In the genomic region with DNA sequence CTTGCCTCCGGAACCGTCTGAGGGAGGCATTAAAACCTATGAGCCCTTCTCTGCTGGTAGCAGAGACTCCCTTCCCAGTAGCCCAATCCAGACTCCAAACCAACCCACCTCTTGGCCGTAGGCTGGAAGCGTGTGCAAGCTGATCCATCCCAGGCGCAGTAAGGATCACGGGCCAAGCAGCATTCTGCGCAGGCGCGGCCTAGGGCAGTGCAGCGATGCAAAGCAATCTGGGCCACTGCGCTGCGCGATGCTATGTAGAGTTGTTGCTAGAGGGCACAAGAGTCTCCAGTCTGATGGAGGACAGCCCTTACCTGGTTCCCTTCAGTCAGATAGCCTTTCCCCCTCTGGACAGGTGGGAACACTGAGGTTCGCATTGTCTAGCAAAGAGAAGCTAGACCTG, we compare ENCODE assay signal across 12 mouse cellular contexts. TPM values are rescaled to one million over a fixed set of nuclear protein-coding genes. Genes with fewer than 3 reads are reported as not detected.
DNase-seq lines count a peak whose midpoint lies in the region; ATAC-seq and TF ChIP-seq lines count a peak whose summit lies in the region.
"Had no signal": no experiment of that assay in that cellular context is flagged by ENCODE, and none has a peak within 500 bp of the region (broad histone marks: within the 10 kb centered on the region; RNA-seq: fewer than 3 reads in every experiment).

No protein-coding gene starts in this region.

- DNase-seq in gastrocnemius, postnatal 25 days = peak; percentile 56
- no peak for DNase-seq in gastrocnemius, postnatal 4 days (ENCODE audit: low spot score in 2 of 2)
- DNase-seq in lung, embryonic 14.5 days = peak; percentile 51
- no peak for DNase-seq in lung, adult 18-20 months
- peak; percentile 90 for DNase-seq in ZHBTc4 (ENCODE audit: low read depth, low spot score)
- peak; percentile 43 for DNase-seq in embryonic facial prominence, embryonic 11.5 days (ENCODE audit: low spot score)
- DNase-seq in Muller cell, postnatal 12 days (ENCODE audit: inconsistent ontology term) = no peak
- DNase-seq: lung, postnatal 10 days had no signal

- no peaks in the 10 kb centered on the region for H3K27me3 ChIP-seq in lung, embryonic 14.5 days (ENCODE audit: insufficient read depth, low read length)
- no peaks in the 10 kb centered on the region for H3K27me3 ChIP-seq in embryonic facial prominence, embryonic 11.5 days (ENCODE audit: control insufficient read depth, insufficient read depth, low read length)
- H3K27me3 ChIP-seq: CH12.LX; limb, embryonic 15.5 days had no signal

- no peak overlapping the region for H3K4me2 ChIP-seq in lung, embryonic 14.5 days
- H3K4me2 ChIP-seq in embryonic facial prominence, embryonic 11.5 days (ENCODE audit: low read depth, low read length) = no peak overlapping the region; the same call in 1 of the 2 replicates
- H3K4me2 ChIP-seq: limb, embryonic 15.5 days; midbrain, embryonic 12.5 days had no signal

- no peak for ATAC-seq in lung, embryonic 14.5 days (ENCODE audit: insufficient read depth)
- no peak for ATAC-seq in embryonic facial prominence, embryonic 11.5 days (replicated peaks; ENCODE audit: insufficient number of reproducible peaks, low FRiP score, low TSS enrichment, low read depth)

- peaks cover 2% of the 10 kb centered on the region; the same call in 1 of the 2 replicates for H3K4me1 ChIP-seq in lung, embryonic 14.5 days (ENCODE audit: insufficient read depth)
- H3K4me1 ChIP-seq in embryonic facial prominence, embryonic 11.5 days (ENCODE audit: control insufficient read depth, insufficient read depth, low read length) = peaks cover 3% of the 10 kb centered on the region

- H3K4me3 ChIP-seq in lung, embryonic 14.5 days (ENCODE audit: low read depth, low read length) = no peak overlapping the region
- H3K4me3 ChIP-seq in embryonic facial prominence, embryonic 11.5 days (ENCODE audit: low read depth, low read length) = no peak overlapping the region
- H3K4me3 ChIP-seq: limb, embryonic 15.5 days; midbrain, embryonic 12.5 days had no signal

- no peak for TF ChIP-seq CTCF in lung, embryonic 14.5 days (IDR thresholded peaks at IDR 0.05; ENCODE audit: low read depth)

- no peak overlapping the region for H3K27ac ChIP-seq in lung, embryonic 14.5 days (ENCODE audit: low read depth)
- H3K27ac ChIP-seq in embryonic facial prominence, embryonic 11.5 days (replicated peaks; ENCODE audit: low read depth, low read length) = no peak overlapping the region
- H3K27ac ChIP-seq: kidney, postnatal 0 days; limb, embryonic 15.5 days; midbrain, embryonic 12.5 days had no signal

- H3K36me3 ChIP-seq in lung, embryonic 14.5 days (ENCODE audit: insufficient read depth) = peaks cover 4% of the 10 kb centered on the region
- no peaks in the 10 kb centered on the region for H3K36me3 ChIP-seq in embryonic facial prominence, embryonic 11.5 days (replicated peaks; ENCODE audit: control insufficient read depth, insufficient read depth, low read depth, low read length)
- H3K36me3 ChIP-seq: midbrain, embryonic 12.5 days had no signal

- no peak overlapping the region for H3K9ac ChIP-seq in lung, embryonic 14.5 days
- no peak overlapping the region for H3K9ac ChIP-seq in embryonic facial prominence, embryonic 11.5 days (replicated peaks; ENCODE audit: low read length)
- H3K9ac ChIP-seq: limb, embryonic 15.5 days; midbrain, embryonic 12.5 days had no signal

- no peaks in the 10 kb centered on the region for H3K9me3 ChIP-seq in lung, embryonic 14.5 days (ENCODE audit: low read depth, low read length)
- no peaks in the 10 kb centered on the region for H3K9me3 ChIP-seq in embryonic facial prominence, embryonic 11.5 days (replicated peaks; ENCODE audit: control insufficient read depth, low read length)
- H3K9me3 ChIP-seq: limb, embryonic 15.5 days; midbrain, embryonic 12.5 days had no signal

- 56% methylated on average over 14 of the region's 14 CpGs for WGBS in lung, embryonic 14.5 days
- 57% methylated on average over 14 of the region's 14 CpGs for WGBS in embryonic facial prominence, embryonic 11.5 days

RNA-seq across cellular contexts. Expression of gene Sema3b, which starts 9.2 kb away (rescaled TPM):
- 10 to 100 TPM; 18.1 to 19.4 TPM for total RNA-seq in gastrocnemius, postnatal 25 days (2021)
- total RNA-seq in gastrocnemius, postnatal 4 days (2021) = 10 to 100 TPM; 50.9 to 52.0 TPM
- polyA plus RNA-seq in lung, embryonic 14.5 days (2014; fragmentation: Nextera tagmentation; extraction: Ambion mirVana) = 5.1 and 5.3 TPM in 2 replicates
- polyA plus RNA-seq in embryonic facial prominence, embryonic 11.5 days (2014; fragmentation: Nextera tagmentation; extraction: Ambion mirVana) = 1.1 and 1.3 TPM in 2 replicates

RNA-seq across cellular contexts. Expression of gene Ifrd2, which starts 12.4 kb away (rescaled TPM):
- total RNA-seq in gastrocnemius, postnatal 25 days (2021) = 10 to 100 TPM; 44.2 to 45.3 TPM
- total RNA-seq in gastrocnemius, postnatal 4 days (2021) = 10 to 100 TPM; 31.8 to 35.2 TPM
- 57.9 and 64.6 TPM in 2 replicates for polyA plus RNA-seq in lung, embryonic 14.5 days (2014; fragmentation: Nextera tagmentation; extraction: Ambion mirVana)
- 42.3 and 42.9 TPM in 2 replicates for polyA plus RNA-seq in embryonic facial prominence, embryonic 11.5 days (2014; fragmentation: Nextera tagmentation; extraction: Ambion mirVana)

RNA-seq across cellular contexts. Expression of gene Hyal3, which starts 19.2 kb away (rescaled TPM):
- under 1 TPM; 0.38 to 0.72 TPM for total RNA-seq in gastrocnemius, postnatal 25 days (2021)
- total RNA-seq in gastrocnemius, postnatal 4 days (2021) = under 1 TPM; 0.66 to 0.78 TPM
- 0.73 and 1.4 TPM in 2 replicates for polyA plus RNA-seq in lung, embryonic 14.5 days (2014; fragmentation: Nextera tagmentation; extraction: Ambion mirVana)
- 0.66 TPM in 2 replicates for polyA plus RNA-seq in embryonic facial prominence, embryonic 11.5 days (2014; fragmentation: Nextera tagmentation; extraction: Ambion mirVana)

RNA-seq across cellular contexts. Expression of gene Naa80, which starts 21.2 kb away (rescaled TPM):
- 10 to 100 TPM; 10.4 to 13.4 TPM for total RNA-seq in gastrocnemius, postnatal 25 days (2021)
- total RNA-seq in gastrocnemius, postnatal 4 days (2021) = 10 to 100 TPM; 15.5 to 20.5 TPM
- polyA plus RNA-seq in lung, embryonic 14.5 days (2014; fragmentation: Nextera tagmentation; extraction: Ambion mirVana) = 14.7 and 17.2 TPM in 2 replicates
- polyA plus RNA-seq in embryonic facial prominence, embryonic 11.5 days (2014; fragmentation: Nextera tagmentation; extraction: Ambion mirVana) = 11.8 and 14.2 TPM in 2 replicates

RNA-seq across cellular contexts. Expression of gene Hyal1, which starts 23.1 kb away (rescaled TPM):
- total RNA-seq in gastrocnemius, postnatal 25 days (2021) = 1 to 10 TPM; 2.2 to 2.3 TPM
- total RNA-seq in gastrocnemius, postnatal 4 days (2021) = 1 to 10 TPM; 4.6 to 4.8 TPM
- polyA plus RNA-seq in lung, embryonic 14.5 days (2014; fragmentation: Nextera tagmentation; extraction: Ambion mirVana) = 5.2 and 5.9 TPM in 2 replicates
- polyA plus RNA-seq in embryonic facial prominence, embryonic 11.5 days (2014; fragmentation: Nextera tagmentation; extraction: Ambion mirVana) = 5.3 and 7.3 TPM in 2 replicates

Comparison
In these comparisons a context has a peak if more than half of its experiments do, and no peak if none do; other contexts are left out.
1. DNase-seq: peak in gastrocnemius, postnatal 25 days (single experiment), lung, embryonic 14.5 days (single experiment), ZHBTc4 (single experiment) and embryonic facial prominence, embryonic 11.5 days (single experiment); none in gastrocnemius, postnatal 4 days (0 of 2), lung, adult 18-20 months (0 of 2) and Muller cell, postnatal 12 days (single experiment).